Mouse (Mus musculus): ENCODE data around the gene Tshz2. TPM values are rescaled to one million over a fixed set of nuclear protein-coding genes. Genes with fewer than 3 reads are reported as not detected.
A peak's percentile ranks its signal among the peaks of the same experiment; 100 is the strongest.

Tshz2 gene
- total RNA-seq, 2 experiments from 2014 or later: 16.5 to 18.0 TPM

GRCm38 (mm10) chr2:169694494-169694893 is 61.7 kb downstream of the Tshz2 start:
- intact Hi-C loops (cut with DNase I): no loop called here
- DNase-seq: peak in 1 of 2 experiments; percentile 22

DNA sequence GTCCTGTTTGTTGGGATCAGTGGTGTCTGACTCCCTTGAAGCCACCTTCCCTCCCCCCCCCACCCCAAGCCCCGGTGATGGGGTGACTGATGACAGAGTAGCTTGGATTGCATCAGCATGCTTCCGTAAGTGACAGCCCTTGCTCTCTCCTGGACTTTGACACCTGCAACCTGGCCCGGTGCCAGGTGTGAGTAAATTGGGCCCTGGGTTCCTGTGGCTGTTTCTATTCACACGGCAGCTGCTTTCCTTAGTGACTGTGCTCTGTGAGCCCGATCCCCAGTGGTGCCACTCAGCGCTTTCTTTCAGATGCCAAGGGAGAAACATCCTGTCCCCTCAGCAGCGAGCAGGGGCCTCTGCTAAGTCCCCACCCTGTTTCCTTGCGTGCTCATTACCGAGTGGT is 62.2 kb downstream of the Tshz2 start:
- intact Hi-C loops (cut with DNase I): no loop called here

DNA sequence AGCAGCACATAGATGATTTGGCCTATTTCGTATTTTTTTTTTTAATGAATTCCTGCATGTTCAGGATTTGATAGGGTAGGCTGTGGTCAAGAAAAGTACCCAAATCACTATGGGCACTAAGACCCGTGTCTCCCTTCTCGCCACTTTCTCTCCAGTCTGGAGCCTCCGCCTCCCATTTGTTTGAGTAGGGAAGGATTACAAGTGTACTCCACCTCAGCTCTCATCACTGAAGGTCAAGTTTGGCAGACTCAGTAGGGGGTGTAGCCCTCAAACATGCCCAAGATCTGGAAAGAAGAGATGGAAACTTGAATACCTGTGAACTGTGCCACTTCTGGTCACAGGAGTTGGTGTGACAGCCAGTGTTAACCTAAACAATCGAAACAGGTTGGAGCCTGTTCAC is 66.3 kb downstream of the Tshz2 start:
- no peak for DNase-seq

More for the DNA sequence above, 62.2 kb downstream of the Tshz2 start:
- no peak for DNase-seq

DNA sequence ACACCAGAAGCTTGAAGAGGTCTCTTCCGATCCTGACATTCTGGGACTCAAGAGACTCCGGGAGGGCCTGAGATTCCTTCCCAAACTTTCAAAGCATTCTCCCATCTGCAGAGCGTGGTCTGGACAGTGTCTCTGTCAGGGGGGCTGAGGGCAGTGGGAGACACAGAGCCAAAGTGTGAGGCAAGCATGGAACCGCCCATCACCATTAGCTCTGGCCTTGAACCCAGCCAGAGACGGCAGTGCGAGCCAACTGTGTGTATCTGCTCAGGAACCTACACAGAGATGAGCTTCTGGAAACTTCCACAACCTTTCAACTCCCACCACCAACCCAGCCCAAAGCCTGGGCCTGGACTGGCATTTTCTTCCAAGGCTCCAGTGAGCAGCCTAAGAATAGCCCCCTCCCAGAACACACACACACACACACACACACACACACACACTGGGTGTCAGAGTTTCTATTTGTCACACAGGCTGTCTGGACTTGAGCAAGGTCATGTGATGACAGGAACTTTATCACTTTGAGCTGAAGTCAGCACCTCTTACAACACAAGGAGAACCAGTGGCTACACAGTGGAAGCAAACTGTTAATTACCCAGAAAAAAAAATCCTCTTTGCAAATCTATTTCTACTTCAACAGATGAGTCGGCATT is 67.2 kb downstream of the Tshz2 start:
- DNase-seq: peak; percentile 69 to 71

More for the DNA sequence above, 66.3 kb downstream of the Tshz2 start:
- intact Hi-C loops (cut with DNase I): no loop called here

DNA sequence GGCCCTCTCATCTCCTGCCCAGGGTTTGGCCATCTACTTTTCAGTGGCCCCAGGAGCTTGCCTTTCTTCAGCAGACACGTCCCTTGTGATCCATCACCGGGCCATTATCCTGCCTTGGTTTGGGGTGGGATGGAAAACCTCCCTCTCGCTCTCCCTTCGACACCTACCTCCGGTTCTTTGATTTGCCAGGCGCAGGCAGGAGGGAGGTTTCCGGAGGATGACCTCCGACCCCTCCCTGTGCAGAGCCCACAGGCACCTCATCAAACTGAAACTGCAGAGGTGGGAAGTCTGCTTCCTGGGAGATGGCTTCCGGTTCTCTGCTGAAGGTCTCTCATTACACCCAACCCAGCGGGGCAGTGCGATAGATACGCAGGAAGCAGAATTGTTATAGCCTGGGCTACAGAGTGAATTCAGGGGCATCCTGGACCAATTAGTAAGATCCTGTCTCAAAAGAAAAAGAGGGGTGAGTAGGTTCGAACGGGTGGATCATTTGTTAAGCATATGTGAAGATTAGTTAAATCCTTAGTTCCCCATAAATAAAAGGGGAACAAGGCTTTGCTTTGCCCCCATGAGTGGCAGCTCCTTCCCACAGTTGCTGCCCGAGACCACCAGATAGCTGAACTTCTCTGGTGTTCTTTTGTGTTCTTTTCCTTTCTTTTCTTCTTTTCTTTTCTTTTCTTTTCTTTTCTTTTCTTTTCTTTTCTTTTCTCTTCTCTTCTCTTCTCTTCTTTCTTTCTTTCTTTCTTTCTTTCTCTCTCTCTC is 70.1 kb downstream of the Tshz2 start:
- DNase-seq: no peak
- intact Hi-C loops (cut with DNase I): no loop called here

More for the DNA sequence above, 67.2 kb downstream of the Tshz2 start:
- intact Hi-C loops (cut with DNase I): no loop called here

- intact Hi-C loops (cut with DNase I): loop anchor here (10.0 kb wide), 1 partner anchor 87 kb away; the partner anchor contains the start of gene Tshz2
- no peak for DNase-seq
Measured at GRCm38 (mm10) chr2:169721793-169722326, 89.0 kb downstream of the Tshz2 start.

- no peak for DNase-seq
- intact Hi-C loops (cut with DNase I): loop anchor here (10.0 kb wide), 1 partner anchor 88 kb away; the partner anchor contains the start of gene Tshz2
Measured at GRCm38 (mm10) chr2:169722341-169722740, 89.5 kb downstream of the Tshz2 start.

- intact Hi-C loops (cut with DNase I): loop anchor here (10.0 kb wide), 1 partner anchor 89 kb away; the partner anchor contains the start of gene Tshz2
- peak; percentile 45 to 51 for DNase-seq
Measured at GRCm38 (mm10) chr2:169723645-169724462, 91.0 kb downstream of the Tshz2 start.

DNA sequence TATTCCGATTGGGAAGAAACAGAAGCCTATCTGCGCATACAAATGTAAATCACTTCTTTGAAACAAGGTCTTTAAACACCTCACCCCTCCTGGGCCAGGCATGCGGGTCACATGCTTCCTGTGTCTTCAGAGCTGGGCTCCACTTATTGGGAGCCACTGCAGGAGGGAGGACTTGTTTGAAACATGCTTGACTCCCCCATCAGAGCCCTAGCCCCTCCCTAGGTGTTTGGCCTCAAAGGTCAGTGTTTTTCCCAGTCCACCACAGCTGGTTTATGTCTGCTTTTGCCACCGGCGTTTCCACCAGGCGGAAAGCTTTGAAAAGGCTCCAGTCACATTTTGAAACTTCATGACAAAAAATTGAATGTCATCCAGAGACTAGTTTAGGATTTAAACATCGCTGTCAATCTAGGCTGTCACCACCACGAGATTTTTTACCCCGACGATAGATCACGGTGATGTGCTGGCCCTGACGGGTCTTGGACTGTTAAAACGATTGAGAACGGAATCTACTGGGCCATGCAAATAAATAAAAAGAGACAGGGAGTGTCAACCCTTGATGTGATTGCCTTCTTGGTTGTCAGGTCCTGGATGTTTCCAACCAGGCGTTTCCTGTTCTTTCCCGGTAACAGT is 96.0 kb downstream of the Tshz2 start:
- intact Hi-C loops (cut with DNase I): loop anchor here (5.0 to 10.0 kb wide), 2 partner anchors 61 to 94 kb away; partner anchors contain the start of gene Tshz2
- DNase-seq: peak in 1 of 2 experiments; percentile 24

DNA sequence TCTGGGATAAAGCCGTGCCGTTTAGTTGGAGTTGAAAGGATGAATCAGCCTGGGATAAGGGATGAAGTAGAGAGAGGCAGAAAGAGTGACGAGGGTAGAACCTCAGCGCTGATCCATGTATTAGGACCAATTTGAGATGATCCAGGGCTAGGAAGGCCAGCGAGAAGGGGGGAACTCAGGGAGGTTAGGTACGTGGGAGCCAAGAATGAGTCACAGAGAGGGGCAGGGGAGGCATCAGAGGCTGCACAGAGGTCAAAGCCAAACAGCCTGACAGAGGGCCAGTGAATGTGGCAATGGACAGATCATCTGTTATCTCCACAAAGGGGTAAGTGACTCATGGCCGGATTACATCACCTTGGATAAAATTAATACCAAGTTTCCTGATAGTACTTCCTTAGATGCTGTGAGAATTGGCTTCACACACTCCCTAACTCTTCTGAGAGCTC is 97.8 kb downstream of the Tshz2 start:
- DNase-seq: peak; percentile 41 to 44
- intact Hi-C loops (cut with DNase I): no loop called here

GRCm38 (mm10) chr2:169734053-169734452 is 101.2 kb downstream of the Tshz2 start:
- intact Hi-C loops (cut with DNase I): loop anchor here (2.0 kb wide), 1 partner anchor 15 kb away; no protein-coding TSS in a partner anchor
- DNase-seq: peak in 1 of 2 experiments; percentile 28

GRCm38 (mm10) chr2:169735475-169736406 is 102.9 kb downstream of the Tshz2 start:
- no peak for DNase-seq
- intact Hi-C loops (cut with DNase I): loop anchor here (2.0 kb wide), 1 partner anchor 13 kb away; no protein-coding TSS in a partner anchor

GRCm38 (mm10) chr2:169740996-169741395 is 108.2 kb downstream of the Tshz2 start:
- intact Hi-C loops (cut with DNase I): no loop called here
- no peak for DNase-seq

DNA sequence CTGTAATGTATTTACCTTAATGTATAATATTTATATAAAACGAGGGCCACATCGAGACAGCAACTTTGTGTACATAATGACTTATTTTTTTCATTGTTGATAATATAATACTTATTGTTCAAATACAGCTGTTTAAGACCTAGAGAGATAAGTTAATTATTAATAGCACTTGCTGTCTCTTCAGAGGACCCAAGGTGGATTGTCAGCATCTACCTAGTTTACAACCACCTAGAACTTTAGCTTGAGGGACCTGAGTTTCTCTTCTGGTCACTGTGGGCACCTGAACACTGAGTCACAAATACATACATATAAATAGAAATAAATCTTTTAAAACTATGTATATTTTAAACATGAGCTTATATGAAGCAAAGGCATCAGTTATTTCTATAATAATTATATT is 110.0 kb downstream of the Tshz2 start:
- DNase-seq: no peak

GRCm38 (mm10) chr2:169743294-169743693 is 110.5 kb downstream of the Tshz2 start:
- no peak for DNase-seq
- intact Hi-C loops (cut with DNase I): no loop called here

More for the DNA sequence above, 110.0 kb downstream of the Tshz2 start:
- intact Hi-C loops (cut with DNase I): no loop called here

DNA sequence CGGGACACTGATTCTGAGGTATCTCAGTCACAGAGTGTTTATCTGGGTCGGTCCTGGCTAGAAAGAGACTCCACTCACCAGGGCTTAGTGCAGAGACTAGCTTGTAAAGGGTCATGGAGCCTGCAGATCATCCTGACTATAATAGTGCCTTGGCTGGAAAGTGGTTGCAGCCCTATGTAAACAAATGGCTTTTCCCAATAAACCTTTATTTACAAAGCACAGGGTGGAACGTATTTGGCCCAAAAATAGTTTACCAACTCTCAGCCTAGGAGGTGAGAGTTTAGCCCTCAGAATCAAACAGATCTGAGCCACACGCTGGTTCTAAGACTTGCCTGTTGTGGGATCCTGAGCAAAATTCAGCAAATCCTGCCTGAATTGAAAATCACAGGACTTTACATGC is 111.1 kb downstream of the Tshz2 start:
- no peak for DNase-seq
- intact Hi-C loops (cut with DNase I): no loop called here

- no peak for DNase-seq
Measured at GRCm38 (mm10) chr2:169747114-169747642, 114.4 kb downstream of the Tshz2 start.

DNA sequence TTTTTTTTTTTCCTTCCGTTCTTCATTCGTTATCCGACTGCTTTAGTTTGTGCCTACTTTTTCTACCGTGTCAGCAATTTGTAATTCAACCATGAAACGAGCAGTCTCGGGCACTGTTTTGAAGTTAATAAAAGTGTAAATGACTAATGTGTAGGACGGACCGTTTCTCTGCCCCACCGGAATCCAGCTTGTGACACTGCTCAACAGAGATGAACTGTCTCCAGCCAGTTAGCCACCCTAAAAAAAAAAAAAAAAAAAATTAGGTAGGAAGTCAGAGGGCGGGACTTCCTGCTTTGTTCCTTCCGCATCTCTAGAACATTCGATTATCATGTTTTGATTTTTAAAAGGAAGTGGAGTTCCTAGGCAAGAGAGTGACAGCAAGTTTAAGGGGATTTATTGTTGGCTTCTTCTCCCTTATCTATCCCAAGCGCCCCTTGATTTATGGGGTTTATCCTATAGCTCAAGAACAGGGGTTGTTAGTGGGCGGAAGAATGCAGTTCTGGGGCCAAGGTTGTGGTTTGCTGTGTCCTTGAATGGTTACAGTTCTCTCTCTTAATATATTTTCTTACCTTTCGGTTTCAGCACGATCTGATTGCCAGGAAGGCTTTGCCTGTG is 116.6 kb downstream of the Tshz2 start:
- intact Hi-C loops (cut with DNase I): loop anchor here (2.0 kb wide), 1 partner anchor 15 kb away; no protein-coding TSS in a partner anchor
- DNase-seq: no peak

More at GRCm38 (mm10) chr2:169747114-169747642, 114.4 kb downstream of the Tshz2 start:
- intact Hi-C loops (cut with DNase I): no loop called here
